Mouse (Mus musculus) layer of hippocampus, postnatal 25 days (tissue): ENCODE measurements around the gene Faap20. TPM values are rescaled to one million over a fixed set of nuclear protein-coding genes. Genes with fewer than 3 reads are reported as not detected.
A peak's percentile ranks its signal among the peaks of the same experiment; 100 is the strongest.

Source experiments
- DNase-seq, 2 experiments: peaks; one replicate each; pipeline ENCODE4 v3.0.0; 2022; ENCODE audit warnings: mixed read lengths in 2 of 2, low spot score in 1 of 2; ENCODE audit errors: extremely low spot score in 1 of 2
- total RNA-seq, 2 experiments: library from RNA; stranded (reverse); gene quantifications; 2 replicates each; pipeline ENCODE4 v1.2.3; 2021

Faap20 gene
- total RNA-seq, 2 experiments from 2014 or later = 29.2 to 36.6 TPM

- no peak for DNase-seq
Measured at GRCm38 (mm10) chr4:155282231-155282630, 32.6 kb downstream of the Faap20 start.

- no peak for DNase-seq
Measured at GRCm38 (mm10) chr4:155283001-155283503, 33.5 kb downstream of the Faap20 start.

GRCm38 (mm10) chr4:155283585-155283984 is 34.0 kb downstream of the Faap20 start:
- no peak for DNase-seq

GRCm38 (mm10) chr4:155284521-155285379 is 35.1 kb downstream of the Faap20 start:
- no peak for DNase-seq

- DNase-seq = no peak
Measured at GRCm38 (mm10) chr4:155286090-155286489, 36.5 kb downstream of the Faap20 start.

GRCm38 (mm10) chr4:155287713-155288112 is 38.1 kb downstream of the Faap20 start:
- DNase-seq = no peak

GRCm38 (mm10) chr4:155288586-155288985 is 39.0 kb downstream of the Faap20 start:
- no peak for DNase-seq

GRCm38 (mm10) chr4:155290045-155290444 is 40.4 kb downstream of the Faap20 start:
- DNase-seq = no peak

GRCm38 (mm10) chr4:155292863-155293262 is 43.3 kb downstream of the Faap20 start:
- no peak for DNase-seq

- no peak for DNase-seq
Measured at GRCm38 (mm10) chr4:155294381-155294780, 44.8 kb downstream of the Faap20 start.

GRCm38 (mm10) chr4:155295026-155295590 is 45.5 kb downstream of the Faap20 start:
- no peak for DNase-seq

GRCm38 (mm10) chr4:155295996-155296395 is 46.4 kb downstream of the Faap20 start:
- peak in 1 of 2 experiments; percentile 42 for DNase-seq

GRCm38 (mm10) chr4:155297057-155297456 is 47.5 kb downstream of the Faap20 start:
- no peak for DNase-seq

- no peak for DNase-seq
Measured at GRCm38 (mm10) chr4:155298826-155299225, 49.2 kb downstream of the Faap20 start.

- DNase-seq = no peak
Measured at GRCm38 (mm10) chr4:155300421-155301097, 51.0 kb downstream of the Faap20 start.

- DNase-seq = no peak
Measured at GRCm38 (mm10) chr4:155301098-155301447, 51.5 kb downstream of the Faap20 start.

- DNase-seq = no peak
Measured at GRCm38 (mm10) chr4:155301965-155302364, 52.4 kb downstream of the Faap20 start.

GRCm38 (mm10) chr4:155304508-155305096 is 55.0 kb downstream of the Faap20 start:
- no peak for DNase-seq

- no peak for DNase-seq
Measured at GRCm38 (mm10) chr4:155305531-155306031, 56.0 kb downstream of the Faap20 start.
